Mouse (Mus musculus): ENCODE data around the gene Meis1. TPM values are rescaled to one million over a fixed set of nuclear protein-coding genes. Genes with fewer than 3 reads are reported as not detected.
A peak's percentile ranks its signal among the peaks of the same experiment; 100 is the strongest.

Gene Meis1
- total RNA-seq (2021): 10 to 100 TPM; 42.5 to 47.2 TPM
- long read RNA-seq, experiment 1, transcript Meis1-201 (13 exons, 3,196 nt): major isoform, 9 of 28 reads
- long read RNA-seq, experiment 1, partial matches to known transcripts: 8 of 28 reads
- long read RNA-seq, experiment 1, other reads (novel, unspliced or antisense): 10 of 28 reads
- long read RNA-seq, experiment 2, transcript Meis1-209 (12 exons, 3,346 nt): minor isoform, 5 of 25 reads
- long read RNA-seq, experiment 2, transcript Meis1-201 (13 exons, 3,196 nt): major isoform, 10 of 25 reads
- long read RNA-seq, experiment 2, partial matches to known transcripts: 4 of 25 reads
- long read RNA-seq, experiment 2, other reads (novel, unspliced or antisense): 6 of 25 reads

- peak; percentile 94 for DNase-seq
These were observed at the start of gene Meis1 for GRCm38 (mm10) chr11:19018489-19019203. Gene Meis1, minus strand, starts transcription at chr11:19018985.

GRCm38 (mm10) chr11:19067334-19067733 lies 48.5 kb upstream of the Meis1 start:
- no peak for DNase-seq

GRCm38 (mm10) chr11:19049276-19049675 lies 30.5 kb upstream of the Meis1 start:
- DNase-seq: no peak

GRCm38 (mm10) chr11:19036595-19037166 lies 17.9 kb upstream of the Meis1 start:
- DNase-seq: no peak

- DNase-seq: peak; percentile 85
These were observed 8.1 kb upstream of the Meis1 start for GRCm38 (mm10) chr11:19026581-19027561.

GRCm38 (mm10) chr11:19025976-19026520 lies 7.3 kb upstream of the Meis1 start:
- peak; percentile 16 for DNase-seq

GRCm38 (mm10) chr11:19024496-19025265 lies 5.9 kb upstream of the Meis1 start:
- peak; percentile 60 for DNase-seq

GRCm38 (mm10) chr11:19023356-19023755 lies 4.6 kb upstream of the Meis1 start:
- no peak for DNase-seq

GRCm38 (mm10) chr11:19022576-19022975 lies 3.8 kb upstream of the Meis1 start:
- DNase-seq: no peak

GRCm38 (mm10) chr11:19020951-19021710 lies 2.3 kb upstream of the Meis1 start:
- DNase-seq: peak; percentile 59

GRCm38 (mm10) chr11:19020371-19020824 lies 1.6 kb upstream of the Meis1 start:
- peak; percentile 96 for DNase-seq

- DNase-seq: peak; percentile 73
These were observed 703 bp upstream of the Meis1 start for GRCm38 (mm10) chr11:19019204-19020171.

GRCm38 (mm10) chr11:19017719-19018413 lies 919 bp downstream of the Meis1 start:
- DNase-seq: no peak

GRCm38 (mm10) chr11:19017262-19017661 lies 1.5 kb downstream of the Meis1 start:
- no peak for DNase-seq

- no peak for DNase-seq
These were observed 2.1 kb downstream of the Meis1 start for GRCm38 (mm10) chr11:19016481-19017220.

- DNase-seq: peak; percentile 48
These were observed 2.9 kb downstream of the Meis1 start for GRCm38 (mm10) chr11:19015731-19016461.

GRCm38 (mm10) chr11:19015381-19015730 lies 3.4 kb downstream of the Meis1 start:
- no peak for DNase-seq

Measured in adrenal gland, postnatal 10 days (tissue).